Mouse (Mus musculus): ENCODE data around the gene Cd109.

The Cd109 gene

GRCm38 (mm10) chr9:78615401-78616021, at the start of gene Cd109:
Gene Cd109 (plus strand): TSS chr9:78615546.
- in situ Hi-C loops (cut with MboI; ENCODE audit: low sequenced_read_pairs) = no loop called here

- in situ Hi-C loops (cut with MboI; ENCODE audit: low sequenced_read_pairs) = no loop called here
Observed at GRCm38 (mm10) chr9:78569934-78570333, 45.4 kb upstream of the Cd109 start.

DNA sequence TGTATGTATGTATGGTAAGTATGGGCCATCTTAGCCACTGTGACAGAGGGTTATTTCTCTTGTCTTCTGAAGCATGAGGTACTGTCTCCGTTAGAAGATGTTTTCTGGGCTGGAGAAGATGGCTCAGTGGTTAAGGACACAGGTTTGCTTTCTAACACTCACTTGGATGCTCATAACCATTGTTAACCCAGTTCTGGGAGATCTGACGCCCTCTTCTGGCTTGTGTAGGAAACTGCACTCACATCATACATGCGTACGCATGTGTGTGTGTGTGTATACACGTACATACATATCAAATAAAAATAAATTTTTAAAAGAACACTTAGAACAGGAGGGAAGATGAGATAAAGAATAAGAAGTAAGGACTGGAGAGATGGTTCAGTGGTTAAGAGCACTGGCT, 38.9 kb upstream of the Cd109 start:
- in situ Hi-C loops (cut with MboI; ENCODE audit: low sequenced_read_pairs) = no loop called here

GRCm38 (mm10) chr9:78578824-78579223, 36.5 kb upstream of the Cd109 start:
- in situ Hi-C loops (cut with MboI; ENCODE audit: low sequenced_read_pairs) = no loop called here

DNA sequence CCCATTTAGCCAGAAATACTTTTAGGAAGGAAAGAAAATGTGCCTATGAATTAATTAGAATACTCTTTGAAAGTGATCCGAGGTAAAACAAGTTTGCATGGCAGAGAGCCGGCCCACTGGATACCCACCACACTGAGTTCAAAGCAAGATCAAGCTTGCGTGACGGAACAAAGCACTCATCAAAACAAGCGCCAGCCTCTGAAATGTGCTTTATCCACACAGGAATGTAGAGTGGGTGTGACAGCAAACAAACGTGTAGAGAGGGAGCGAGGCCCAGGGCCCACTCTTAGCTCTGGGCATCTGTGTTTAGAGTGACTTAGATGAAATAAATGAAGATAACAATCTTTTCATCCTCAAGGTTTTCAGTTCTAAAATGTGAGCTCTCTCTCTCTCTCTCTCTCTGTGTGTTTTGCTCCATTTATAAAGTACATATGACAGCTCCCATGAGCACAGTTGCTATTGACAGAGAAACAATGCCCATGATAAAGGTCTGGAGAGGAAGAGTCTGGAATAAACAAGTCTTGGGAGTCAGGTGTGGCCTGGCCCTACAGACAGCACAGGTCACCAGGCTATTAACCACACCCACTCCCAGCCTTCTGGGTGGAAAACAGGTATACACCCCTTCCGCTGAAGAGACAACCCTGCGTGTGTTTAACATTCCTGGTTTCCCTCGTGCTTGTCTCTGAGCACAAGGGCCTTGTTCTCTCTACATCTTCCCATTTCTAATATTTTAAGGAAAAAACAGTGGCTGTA, 35.5 kb upstream of the Cd109 start:
- in situ Hi-C loops (cut with MboI; ENCODE audit: low sequenced_read_pairs) = no loop called here

DNA sequence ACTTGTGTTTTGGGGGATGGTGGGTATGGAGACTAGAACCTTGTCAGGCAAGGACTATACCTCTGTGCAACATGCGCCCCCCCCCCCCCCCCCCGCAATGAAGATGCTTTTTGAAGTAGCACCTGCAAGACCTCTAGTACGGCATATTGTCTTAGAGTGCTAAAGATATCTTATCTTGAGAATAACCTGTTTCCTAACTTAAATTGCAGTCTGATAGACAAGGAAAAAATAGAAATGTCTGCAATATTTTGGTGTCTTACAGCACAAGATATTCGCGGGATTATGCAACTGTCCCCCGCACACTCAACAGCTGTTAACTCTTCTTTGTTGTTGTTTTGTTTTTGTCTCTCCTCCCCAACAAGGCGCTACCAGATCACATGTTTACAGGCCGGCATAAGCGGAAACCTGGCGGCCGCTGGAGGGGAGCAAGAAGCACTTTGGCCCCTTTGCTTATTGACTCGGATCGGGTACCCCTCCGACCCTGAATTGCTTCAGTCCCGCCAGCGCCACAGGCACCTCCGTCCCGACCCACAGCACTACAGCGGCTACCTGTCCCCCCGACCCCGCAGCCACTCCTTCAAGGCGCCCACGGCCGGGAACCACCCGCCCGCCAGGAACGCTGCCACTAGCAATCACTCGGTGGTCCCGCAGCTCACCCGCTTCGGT, 28.0 kb upstream of the Cd109 start:
- in situ Hi-C loops (cut with MboI; ENCODE audit: low sequenced_read_pairs) = no loop called here

- in situ Hi-C loops (cut with MboI; ENCODE audit: low sequenced_read_pairs) = no loop called here
Observed at GRCm38 (mm10) chr9:78587914-78588313, 27.4 kb upstream of the Cd109 start, which contains the start of gene Slc17a5. Gene Slc17a5 (minus strand): TSS chr9:78588041.

DNA sequence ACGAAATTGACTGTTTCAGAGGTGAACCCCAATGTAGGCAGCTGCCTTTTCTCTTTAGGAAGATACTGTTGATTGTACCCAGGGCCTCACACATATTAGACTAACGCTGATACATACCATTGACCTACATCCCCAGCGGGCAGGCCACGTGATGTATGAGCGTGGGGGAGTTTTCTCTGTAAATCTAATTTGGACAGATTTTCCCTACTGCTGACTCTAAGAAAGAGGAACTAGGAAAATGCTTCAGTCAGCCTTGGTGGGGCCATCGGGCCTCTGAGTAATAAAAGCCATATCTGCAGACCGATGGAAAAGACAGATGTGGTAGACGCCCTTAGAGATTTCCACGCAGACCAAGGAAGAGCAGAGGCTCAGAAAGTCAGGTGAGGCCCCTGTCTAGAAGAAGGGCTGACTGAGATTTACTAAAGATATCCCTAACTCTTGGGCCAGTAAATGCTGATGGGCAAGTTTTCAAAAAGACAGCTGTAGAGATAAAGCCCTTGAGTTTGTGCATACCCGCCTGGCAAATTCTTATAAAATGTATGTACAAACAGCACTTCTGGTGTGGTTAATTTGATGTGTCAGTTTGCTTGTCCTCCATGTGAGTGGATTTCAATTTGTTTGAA, 26.8 kb upstream of the Cd109 start:
- in situ Hi-C loops (cut with MboI; ENCODE audit: low sequenced_read_pairs) = no loop called here

DNA sequence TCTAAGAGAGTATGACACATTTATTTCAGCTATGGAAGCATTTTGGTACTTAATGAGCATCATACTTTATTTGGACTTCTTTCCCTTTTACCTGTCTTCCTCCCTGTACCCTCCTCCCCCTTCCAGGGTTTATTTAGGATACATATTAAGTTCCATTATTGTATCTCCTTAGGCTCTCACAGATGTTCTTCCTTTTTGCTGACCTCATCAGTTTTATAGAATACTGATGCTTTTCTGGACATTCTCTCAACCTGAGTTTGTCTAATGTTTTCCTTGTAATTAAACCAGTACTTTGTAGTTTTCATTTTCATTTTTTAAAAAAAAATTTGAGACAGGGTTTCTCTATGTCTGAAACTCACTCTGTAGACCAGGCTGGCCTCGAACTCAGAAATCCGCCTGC, 24.9 kb upstream of the Cd109 start:
- in situ Hi-C loops (cut with MboI; ENCODE audit: low sequenced_read_pairs) = no loop called here

GRCm38 (mm10) chr9:78595257-78595656, 20.1 kb upstream of the Cd109 start:
- in situ Hi-C loops (cut with MboI; ENCODE audit: low sequenced_read_pairs) = no loop called here

GRCm38 (mm10) chr9:78595769-78596555, 19.4 kb upstream of the Cd109 start:
- in situ Hi-C loops (cut with MboI; ENCODE audit: low sequenced_read_pairs) = no loop called here

DNA sequence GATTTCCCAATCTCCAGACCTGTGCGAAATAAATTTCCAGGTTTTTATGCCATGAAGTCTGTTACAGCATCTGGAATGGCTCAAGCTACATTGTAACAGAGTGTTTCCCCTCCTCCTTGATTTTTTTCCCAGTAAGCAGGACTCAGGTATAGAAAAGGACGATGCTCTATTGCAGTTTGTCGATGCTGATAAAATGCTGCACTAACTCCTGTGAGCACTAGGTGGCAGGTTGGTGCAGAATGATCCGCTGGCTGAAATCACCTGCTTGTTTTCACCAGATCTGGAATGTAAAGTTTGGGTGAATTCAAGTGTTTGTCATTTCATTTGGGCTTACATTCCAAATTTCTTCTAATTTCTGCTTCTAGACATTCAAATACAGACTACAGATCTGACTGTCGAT, 18.5 kb upstream of the Cd109 start:
- in situ Hi-C loops (cut with MboI; ENCODE audit: low sequenced_read_pairs) = no loop called here

DNA sequence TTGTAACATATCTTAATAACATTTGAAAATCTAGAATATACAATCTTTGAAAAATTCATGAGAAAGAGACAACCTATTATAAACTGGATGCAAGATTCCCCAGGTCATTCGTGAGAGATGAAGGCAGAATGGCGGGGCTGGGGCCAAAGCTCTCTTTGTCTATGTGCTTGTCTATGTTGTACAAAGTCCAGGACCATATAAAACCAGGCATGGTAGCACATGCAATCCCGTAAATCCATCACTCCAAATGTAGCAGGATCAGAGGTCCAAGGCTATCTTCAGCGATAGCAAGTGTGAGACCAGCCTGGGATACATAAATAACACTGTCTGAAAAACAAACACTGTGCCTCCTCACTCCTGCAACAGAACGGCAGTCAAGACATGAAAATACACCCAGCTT, 15.4 kb upstream of the Cd109 start:
- in situ Hi-C loops (cut with MboI; ENCODE audit: low sequenced_read_pairs) = no loop called here

- in situ Hi-C loops (cut with MboI; ENCODE audit: low sequenced_read_pairs) = no loop called here
Observed at GRCm38 (mm10) chr9:78601046-78601730, 14.2 kb upstream of the Cd109 start.

DNA sequence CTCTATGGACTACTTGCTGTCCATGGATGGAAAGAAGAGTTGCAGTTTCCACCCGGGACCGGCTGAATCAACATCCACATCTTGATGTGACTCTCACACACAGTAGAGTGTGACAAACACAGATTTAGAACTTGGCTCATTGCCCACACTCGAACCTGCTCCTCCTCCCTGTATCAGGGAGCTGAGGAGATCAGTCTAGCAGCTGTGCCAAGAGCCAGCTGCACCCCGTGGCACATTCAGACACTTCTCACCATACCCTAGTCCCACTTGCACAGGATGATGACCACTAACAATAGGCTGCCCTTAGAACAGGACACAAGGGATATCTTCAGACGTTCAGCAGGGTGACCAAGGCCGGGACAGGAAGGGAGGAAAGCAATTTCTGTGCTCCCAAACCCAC, 1.1 kb upstream of the Cd109 start:
- in situ Hi-C loops (cut with MboI; ENCODE audit: low sequenced_read_pairs) = no loop called here

DNA sequence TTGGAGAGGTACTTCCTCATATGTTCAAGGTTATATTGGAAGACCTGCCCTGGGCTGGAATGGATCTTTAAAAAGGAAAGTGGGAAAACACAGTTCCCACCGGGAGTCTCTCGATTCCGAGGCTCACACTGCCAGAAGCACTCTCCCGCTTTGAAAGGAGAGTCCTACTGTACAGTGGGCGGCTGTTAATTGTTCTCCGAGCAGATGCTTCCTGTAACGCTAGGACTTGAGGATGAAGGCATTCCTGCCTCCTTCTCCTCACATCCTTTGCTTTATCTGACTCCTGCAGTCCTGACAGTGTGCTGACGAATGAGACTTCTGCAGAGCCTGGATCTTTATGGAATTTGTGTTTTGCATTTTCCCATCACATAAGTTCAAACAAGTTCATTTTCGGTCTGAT, 3.9 kb downstream of the Cd109 start:
- in situ Hi-C loops (cut with MboI; ENCODE audit: low sequenced_read_pairs) = no loop called here

- in situ Hi-C loops (cut with MboI; ENCODE audit: low sequenced_read_pairs) = no loop called here
Observed at GRCm38 (mm10) chr9:78623301-78623747, 8.0 kb downstream of the Cd109 start.

- in situ Hi-C loops (cut with MboI; ENCODE audit: low sequenced_read_pairs) = no loop called here
Observed at GRCm38 (mm10) chr9:78629991-78630390, 14.6 kb downstream of the Cd109 start.

DNA sequence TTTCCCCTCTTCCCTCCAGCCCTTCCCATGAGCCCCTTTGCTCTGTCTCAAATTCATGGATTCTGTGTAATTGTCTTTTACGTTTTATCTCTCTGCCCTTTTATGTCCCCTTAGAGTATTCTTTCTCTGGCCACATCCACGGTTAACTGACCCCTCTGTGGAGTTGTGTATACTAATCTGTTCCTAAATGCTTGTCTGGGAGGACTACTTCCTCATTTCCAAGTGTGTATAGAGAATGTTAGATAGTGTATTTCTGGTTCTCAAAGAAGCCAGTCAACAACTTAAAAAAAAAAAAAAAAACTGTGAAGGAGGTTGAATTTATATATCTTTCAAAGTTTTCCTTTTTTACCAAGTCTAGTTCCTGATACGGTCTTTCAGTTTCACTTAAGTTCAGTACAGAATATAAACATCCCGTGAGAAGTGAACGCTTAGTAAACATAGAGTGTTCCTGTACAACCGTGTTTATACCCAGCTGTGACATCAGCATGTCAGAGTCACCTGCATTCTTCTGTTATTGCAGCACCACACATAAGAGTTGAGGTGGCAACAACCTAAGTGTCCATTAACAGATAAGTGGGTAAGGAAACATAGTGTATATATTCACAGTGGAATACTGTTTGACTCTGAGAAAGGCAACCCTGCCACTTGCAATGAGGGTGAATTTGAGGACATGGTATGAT, 16.5 kb downstream of the Cd109 start:
- in situ Hi-C loops (cut with MboI; ENCODE audit: low sequenced_read_pairs) = no loop called here

DNA sequence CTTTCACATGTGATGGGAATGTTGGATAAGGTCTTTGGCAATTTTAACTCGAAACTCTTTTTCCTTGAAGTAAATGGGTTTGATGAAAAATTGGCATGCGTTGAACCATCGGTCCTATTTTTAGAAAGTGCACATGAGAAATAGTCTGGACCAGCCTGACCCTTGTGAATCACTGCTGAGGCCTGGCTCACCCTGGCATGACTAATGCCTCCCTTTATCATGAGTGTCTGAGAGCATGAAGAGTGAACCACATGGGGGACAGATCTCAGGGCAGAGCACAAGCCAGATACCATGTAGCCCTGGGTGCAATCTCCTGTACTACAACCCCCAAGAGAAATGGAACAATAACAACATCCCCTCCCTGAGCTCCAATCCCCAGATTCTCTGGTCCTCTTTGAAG, 18.6 kb downstream of the Cd109 start:
- in situ Hi-C loops (cut with MboI; ENCODE audit: low sequenced_read_pairs) = no loop called here

Measured in CH12F3 (cell line).